Mouse (Mus musculus) adrenal gland, adult 8-10 months (tissue): ENCODE results near the gene Cyp8b1. TPM values are rescaled to one million over a fixed set of nuclear protein-coding genes. Genes with fewer than 3 reads are reported as not detected.

Experiments used
- DNase-seq: peaks from one replicate; pipeline ENCODE4 v3.0.0; 2022
- total RNA-seq, 4 experiments: library from RNA; stranded (reverse); gene quantifications; 2 replicates each; pipeline ENCODE4 v1.2.4; 2022

Gene Cyp8b1
- under 1 TPM; 0.54 to 0.84 (median 0.72) TPM for total RNA-seq

- peak; percentile 66 for DNase-seq
Measured at GRCm38 (mm10) chr9:121916102-121916501, at the start of gene Cyp8b1. Gene Cyp8b1 (minus strand): TSS chr9:121916305.

DNA sequence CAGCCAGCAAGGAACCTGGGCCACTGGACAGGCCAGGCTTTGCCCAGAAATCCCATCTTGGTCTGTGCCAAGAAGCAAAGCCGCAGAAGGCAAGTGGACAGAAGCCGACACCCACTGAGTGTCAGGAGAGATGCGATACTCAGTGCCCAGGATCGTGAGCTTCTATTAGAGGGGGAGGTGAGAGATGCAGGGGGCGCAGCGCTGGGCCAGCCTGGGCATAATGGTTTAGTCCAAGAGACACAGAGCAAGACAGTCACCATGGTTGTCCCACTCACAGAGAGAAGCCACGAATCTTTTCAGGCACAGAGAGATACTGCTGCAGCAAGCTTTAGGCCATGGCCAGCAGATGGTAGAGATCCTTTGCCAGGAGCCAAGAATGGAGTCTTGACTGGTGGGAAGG lies 48.8 kb upstream of the Cyp8b1 start:
- no peak for DNase-seq

GRCm38 (mm10) chr9:121959966-121960635 lies 44.0 kb upstream of the Cyp8b1 start:
- DNase-seq = no peak

GRCm38 (mm10) chr9:121952596-121952995 lies 36.5 kb upstream of the Cyp8b1 start:
- DNase-seq = no peak

GRCm38 (mm10) chr9:121951114-121951423 lies 35.0 kb upstream of the Cyp8b1 start:
- no peak for DNase-seq

DNA sequence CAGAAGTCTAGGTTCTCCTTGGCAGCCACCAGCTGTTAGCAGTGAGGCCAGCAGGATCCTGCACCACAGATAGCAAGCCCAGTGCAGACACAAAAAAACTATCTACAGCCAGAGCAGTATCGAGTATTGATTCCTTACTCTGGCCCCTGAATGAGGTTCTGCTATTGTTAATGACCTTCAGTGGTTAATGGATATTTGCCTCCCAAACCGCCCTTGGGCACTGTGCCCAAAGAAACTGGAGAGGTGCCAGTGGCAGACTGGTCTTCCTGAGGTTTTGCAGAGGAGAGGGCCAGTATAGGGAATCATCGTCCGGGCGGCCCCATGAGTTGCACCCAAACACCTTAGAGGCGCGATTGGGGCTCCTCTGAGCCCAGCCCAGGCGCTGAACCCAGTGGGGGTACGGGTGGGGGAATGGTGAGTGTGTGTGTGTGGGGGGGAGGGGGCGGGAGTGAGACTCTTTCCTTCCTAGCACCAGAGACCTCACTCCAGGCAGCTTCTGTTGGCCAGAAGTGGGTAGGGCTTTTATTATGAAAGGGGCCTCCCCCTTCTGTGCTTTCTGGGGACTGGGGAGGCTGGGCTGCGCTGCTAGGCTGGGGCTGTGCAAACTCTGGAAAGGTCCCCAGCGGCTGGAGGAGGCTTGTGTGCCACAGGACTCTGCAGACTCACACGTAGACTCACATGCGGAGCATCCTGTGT lies 34.5 kb upstream of the Cyp8b1 start, which contains the start of gene Fam198a:
Gene Fam198a (plus strand): TSS at position 571 of the 696 bp plus-strand sequence.
- DNase-seq = peak; percentile 82

GRCm38 (mm10) chr9:121948431-121948830 lies 32.3 kb upstream of the Cyp8b1 start:
- no peak for DNase-seq

DNA sequence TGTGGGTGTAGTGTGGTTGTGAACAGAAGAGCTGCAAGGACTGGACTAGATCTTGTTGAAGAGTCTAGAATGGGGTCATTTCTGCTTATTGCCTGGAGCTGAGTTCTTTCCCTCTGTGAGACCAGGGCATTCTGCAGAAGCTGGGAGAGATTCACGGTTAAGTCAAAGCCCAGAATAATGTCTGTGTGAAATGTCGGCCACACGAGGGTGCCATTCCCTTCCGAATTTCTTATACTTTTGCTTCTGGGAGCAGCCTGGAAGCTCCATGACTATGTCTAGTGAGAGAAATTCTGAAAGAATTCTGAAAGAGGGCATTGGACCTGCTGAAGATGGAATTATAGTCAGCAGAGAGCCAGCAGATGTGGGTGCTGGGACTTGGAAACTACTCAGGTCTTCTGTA lies 31.7 kb upstream of the Cyp8b1 start:
- peak; percentile 63 for DNase-seq

GRCm38 (mm10) chr9:121943628-121944027 lies 27.5 kb upstream of the Cyp8b1 start:
- DNase-seq = no peak

- no peak for DNase-seq
Measured at GRCm38 (mm10) chr9:121943005-121943404, 26.9 kb upstream of the Cyp8b1 start.

- DNase-seq = no peak
Measured at GRCm38 (mm10) chr9:121937944-121938355, 21.8 kb upstream of the Cyp8b1 start.

DNA sequence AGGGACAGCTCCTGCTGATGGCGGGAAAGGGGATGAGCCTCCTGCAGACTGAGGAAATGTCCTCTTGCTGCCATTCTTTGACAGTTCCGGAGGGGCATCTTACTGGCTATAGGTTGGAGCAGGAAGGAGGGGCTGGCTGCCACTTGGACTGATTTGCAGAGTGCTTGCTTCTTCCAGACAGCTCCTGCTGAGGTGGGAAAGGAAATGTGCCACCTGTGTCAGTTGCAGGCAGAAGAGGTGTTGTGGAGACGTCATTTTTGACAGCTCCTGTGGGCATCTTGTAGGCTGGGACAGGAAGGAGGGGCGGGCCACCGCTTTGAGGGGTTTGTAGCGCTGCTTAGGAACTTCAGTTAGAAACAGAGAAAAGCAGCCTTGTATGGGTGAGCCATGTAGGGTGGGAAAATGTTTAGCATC lies 21.4 kb upstream of the Cyp8b1 start:
- DNase-seq = no peak

GRCm38 (mm10) chr9:121936952-121937351 lies 20.8 kb upstream of the Cyp8b1 start:
- DNase-seq = no peak

GRCm38 (mm10) chr9:121934856-121935255 lies 18.8 kb upstream of the Cyp8b1 start:
- no peak for DNase-seq

DNA sequence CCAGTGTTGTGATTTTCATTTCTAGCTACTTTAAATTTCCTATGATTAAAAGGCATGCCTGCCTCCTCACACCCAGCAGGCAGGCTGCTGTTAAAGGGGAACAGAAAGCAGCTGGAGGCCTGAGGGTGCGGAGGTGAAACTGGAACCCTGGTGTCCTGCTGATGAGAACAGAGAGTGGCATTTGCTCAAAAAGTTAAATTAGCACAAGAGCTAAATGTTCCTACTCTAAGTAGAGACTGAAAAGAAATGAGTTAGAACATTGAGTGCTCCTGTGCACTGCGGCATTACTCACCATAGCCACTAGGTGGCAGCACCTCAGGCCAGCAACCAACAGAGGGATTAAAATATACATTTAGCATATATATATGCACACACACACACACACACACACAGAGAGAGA lies 12.4 kb upstream of the Cyp8b1 start:
- DNase-seq = no peak

DNA sequence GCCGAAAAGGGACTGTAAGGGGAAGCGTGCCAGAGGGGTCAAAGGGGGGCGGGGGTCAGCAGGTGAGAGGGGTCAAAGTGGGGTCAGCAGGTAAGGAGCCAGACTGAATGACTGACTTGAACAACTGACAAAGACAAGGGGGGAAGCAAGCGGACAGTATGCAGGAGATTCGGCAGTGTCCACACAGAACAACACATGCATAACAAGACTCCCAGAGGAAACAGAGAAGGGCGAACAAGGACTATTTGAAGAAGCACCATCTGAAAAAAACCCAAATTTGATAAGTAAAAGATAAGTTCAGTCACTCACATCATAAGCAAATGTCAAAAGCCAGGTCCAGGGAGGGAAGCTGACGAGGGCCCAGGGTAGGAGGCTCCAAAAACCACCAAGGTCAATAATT lies 11.6 kb upstream of the Cyp8b1 start:
- no peak for DNase-seq

- no peak for DNase-seq
Measured at GRCm38 (mm10) chr9:121926634-121927405, 10.7 kb upstream of the Cyp8b1 start.

DNA sequence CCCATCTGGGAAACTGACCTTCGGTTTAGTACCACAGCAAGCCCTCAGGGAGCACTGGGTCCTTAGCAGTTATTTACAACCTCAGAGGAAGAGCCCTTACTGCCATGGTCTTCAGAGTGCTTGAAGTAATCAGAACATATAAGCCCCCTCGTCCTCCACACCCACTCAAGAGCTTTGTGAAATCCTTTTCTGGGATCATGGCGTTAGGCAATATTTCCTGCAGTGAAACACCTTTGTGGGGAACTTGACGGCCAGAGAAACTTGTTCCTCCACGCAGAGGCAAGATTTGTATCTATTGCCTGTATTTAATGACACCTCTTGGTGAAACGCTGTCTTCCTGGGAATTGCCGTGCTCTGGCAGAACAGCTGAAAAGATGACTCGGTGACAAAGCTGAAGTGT lies 9.9 kb upstream of the Cyp8b1 start:
- DNase-seq = no peak

DNA sequence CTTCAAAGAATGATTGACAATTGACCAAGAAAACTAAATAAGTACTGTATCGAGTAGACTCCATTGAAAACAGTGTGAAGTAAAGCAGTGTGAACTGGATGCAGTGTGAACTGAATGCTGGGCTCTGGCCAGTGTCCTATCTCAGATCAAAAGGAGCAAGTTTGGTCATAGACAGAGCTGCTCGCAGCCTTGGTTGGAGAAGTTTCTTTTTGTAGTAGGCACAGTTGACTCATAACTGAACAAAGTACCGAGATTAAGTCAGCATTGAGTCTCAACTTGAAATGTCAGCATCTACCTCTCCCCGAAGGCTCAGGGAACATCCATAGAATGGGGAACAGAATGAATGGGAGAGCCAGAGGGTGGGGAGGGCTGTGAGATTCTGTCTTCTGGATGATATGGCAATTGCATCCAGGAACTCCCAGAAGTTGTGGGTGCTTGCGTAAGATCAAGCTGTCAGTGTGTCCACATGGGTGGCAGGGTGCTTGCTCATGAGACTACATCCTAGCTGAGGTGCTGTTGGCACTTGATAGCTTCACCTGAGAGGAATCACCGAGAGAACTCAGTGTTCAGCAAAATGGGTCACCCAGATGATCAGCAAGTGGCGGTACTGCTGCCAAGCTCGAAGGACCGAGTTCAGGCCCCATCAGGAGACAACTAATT lies 8.9 kb upstream of the Cyp8b1 start:
- DNase-seq = no peak

- no peak for DNase-seq
Measured at GRCm38 (mm10) chr9:121923906-121924305, 7.8 kb upstream of the Cyp8b1 start.

- no peak for DNase-seq
Measured at GRCm38 (mm10) chr9:121923443-121923842, 7.3 kb upstream of the Cyp8b1 start.

GRCm38 (mm10) chr9:121919027-121919501 lies 3.0 kb upstream of the Cyp8b1 start:
- no peak for DNase-seq

DNA sequence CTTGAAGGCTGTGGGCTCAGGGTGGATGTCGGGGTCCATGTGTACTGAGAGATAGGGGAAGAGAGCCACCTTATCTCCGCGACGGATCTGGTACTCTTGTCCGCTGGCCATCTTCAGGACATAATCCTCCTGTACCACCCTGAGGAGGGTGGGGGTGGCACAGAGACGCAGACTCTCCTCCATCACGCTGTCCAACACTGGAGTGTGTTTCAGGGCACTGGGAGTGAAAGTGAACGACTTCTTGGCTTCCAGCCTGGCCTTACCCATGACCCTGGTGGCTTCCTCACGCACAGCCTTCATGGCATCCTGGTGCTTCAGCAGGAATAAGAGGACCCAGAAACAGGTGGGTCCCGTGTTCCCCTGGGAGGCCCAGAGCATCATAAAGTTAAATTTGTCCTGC lies 1.0 kb downstream of the Cyp8b1 start:
- DNase-seq = no peak
